Mouse (Mus musculus) forebrain, embryonic 11.5 days (tissue): ENCODE data around the gene Eif4e1b. TPM values are rescaled to one million over a fixed set of nuclear protein-coding genes. Genes with fewer than 3 reads are reported as not detected.

Experiments
- ATAC-seq: fragments of 200-750 bp; cut with Nextera tagmentation; replicated peaks from 2 replicates; pipeline ENCODE4 v1.8.0; 2017; ENCODE audit warnings: moderate TSS enrichment; ENCODE audit not compliant: low FRiP score
- DNase-seq: peaks from one replicate; pipeline ENCODE4 v3.0.0-alpha.2; 2017; ENCODE audit warnings: low spot score
- H3K27ac ChIP-seq: fragments of 300-500 bp; sonication (generic); 2 replicates; pipeline ENCODE4 v1.5.1; 2014; ENCODE audit warnings: low read depth, low read length
- H3K27me3 ChIP-seq: fragments of 300-500 bp; sonication (generic); 2 replicates; pipeline ENCODE4 v1.6.1; 2014; ENCODE audit warnings: mild to moderate bottlenecking, low read length, mixed read lengths; ENCODE audit not compliant: control insufficient read depth, insufficient read depth
- H3K36me3 ChIP-seq: fragments of 300-500 bp; sonication (generic); 2 replicates; pipeline ENCODE4 v1.6.1; 2014; ENCODE audit warnings: mild to moderate bottlenecking, low read length, moderate library complexity, mixed read lengths; ENCODE audit not compliant: control insufficient read depth, insufficient read depth
- H3K4me1 ChIP-seq: fragments of 300-500 bp; sonication (generic); replicated peaks from 2 replicates; pipeline ENCODE4 v1.6.1; 2014; ENCODE audit warnings: low read length, mixed read lengths; ENCODE audit not compliant: control insufficient read depth, insufficient read depth
- H3K4me2 ChIP-seq: fragments of 300-500 bp; sonication (generic); 2 replicates; pipeline ENCODE4 v1.6.1; 2014; ENCODE audit warnings: low read depth, mild to moderate bottlenecking, low read length, moderate library complexity, mixed read lengths; ENCODE audit not compliant: severe bottlenecking
- H3K4me3 ChIP-seq: fragments of 300-500 bp; sonication (generic); 2 replicates; pipeline ENCODE4 v1.5.1; 2014; ENCODE audit warnings: low read depth, low read length
- H3K9ac ChIP-seq: fragments of 300-500 bp; sonication (generic); 2 replicates; pipeline ENCODE4 v1.6.1; 2014; ENCODE audit warnings: low read length
- H3K9me3 ChIP-seq: fragments of 300-500 bp; sonication (generic); 2 replicates; pipeline ENCODE4 v1.6.1; 2016; ENCODE audit warnings: low read length, mixed read lengths; ENCODE audit not compliant: control insufficient read depth
- WGBS: fragments of 180-500 bp; shearing (Covaris S2); extraction: QIAGEN DNeasy Blood & Tissue Kit; methylation state at CpG from one replicate; pipeline ENCODE4 v1.1.7; 2014; 5-methylcytosine and 5-hydroxymethylcytosine counted together
- polyA plus RNA-seq: library from polyadenylated mRNA; unstranded; fragments of >200 nt; fragmentation: Nextera tagmentation; extraction: Ambion mirVana; gene quantifications from 2 replicates; pipeline ENCODE4 v1.2.1, GENCODE M21; 2014

The Eif4e1b gene
- polyA plus RNA-seq, 1 experiment from 2014 or later = not detected

- ATAC-seq (no peak), DNase-seq (no peak)
- H3K27ac ChIP-seq = no peak overlapping the region
- peaks cover 9% of the 10 kb centered on the region; the same call in 1 of the 2 replicates for H3K4me1 ChIP-seq
- no peak overlapping the region for H3K4me2 ChIP-seq
- H3K27me3 ChIP-seq = no peaks in the 10 kb centered on the region
- no peaks in the 10 kb centered on the region for H3K36me3 ChIP-seq
- no peak overlapping the region for H3K4me3 ChIP-seq
- no peak overlapping the region for H3K9ac ChIP-seq
- WGBS = 90% methylated on average over 2 of the region's 2 CpGs
- no peaks in the 10 kb centered on the region for H3K9me3 ChIP-seq
Measured at GRCm38 (mm10) chr13:54821931-54822330, 38.1 kb downstream of the Eif4e1b start.

- Histone ChIP-seq H3K4me1 (peaks cover 7% of the 10 kb centered on the region; the same call in 1 of the 2 replicates), H3K4me2 (peak overlapping the region; percentile 39), H3K36me3 (no peaks in the 10 kb centered on the region), H3K4me3 (no peak overlapping the region), H3K9ac (no peak overlapping the region), H3K27ac (no peak overlapping the region), H3K27me3 (no peaks in the 10 kb centered on the region), H3K9me3 (no peaks in the 10 kb centered on the region)
- 18% methylated on average over 25 of the region's 25 CpGs for WGBS
- no peak for ATAC-seq
- DNase-seq = no peak
Measured at GRCm38 (mm10) chr13:54824111-54824931, 40.5 kb downstream of the Eif4e1b start.

- DNase-seq (no peak), ATAC-seq (no peak)
- no peaks in the 10 kb centered on the region for H3K36me3 ChIP-seq
- H3K4me3 ChIP-seq = no peak overlapping the region
- no peak overlapping the region for H3K27ac ChIP-seq
- H3K9ac ChIP-seq = no peak overlapping the region
- H3K27me3 ChIP-seq = no peaks in the 10 kb centered on the region
- H3K4me1 ChIP-seq = peaks cover 10% of the 10 kb centered on the region; the same call in 1 of the 2 replicates
- H3K4me2 ChIP-seq = no peak overlapping the region
- whole genome bisulfite sequencing = 55% methylated on average over 7 of the region's 7 CpGs
- H3K9me3 ChIP-seq = no peaks in the 10 kb centered on the region
Measured at GRCm38 (mm10) chr13:54827992-54828391, 44.2 kb downstream of the Eif4e1b start.

GRCm38 (mm10) chr13:54828508-54828907, 44.7 kb downstream of the Eif4e1b start:
- DNase-seq (no peak), ATAC-seq (no peak)
- peaks cover 10% of the 10 kb centered on the region; the same call in 1 of the 2 replicates for H3K4me1 ChIP-seq
- H3K27ac ChIP-seq = no peak overlapping the region
- H3K4me2 ChIP-seq = no peak overlapping the region
- H3K4me3 ChIP-seq = no peak overlapping the region
- no peaks in the 10 kb centered on the region for H3K27me3 ChIP-seq
- no peak overlapping the region for H3K9ac ChIP-seq
- no peaks in the 10 kb centered on the region for H3K36me3 ChIP-seq
- 61% methylated on average over 6 of the region's 6 CpGs for WGBS
- no peaks in the 10 kb centered on the region for H3K9me3 ChIP-seq

- no peak for ATAC-seq
- Histone ChIP-seq H3K27ac (no peak overlapping the region), H3K4me3 (no peak overlapping the region), H3K36me3 (no peaks in the 10 kb centered on the region), H3K4me2 (peak overlapping the region; percentile 32; the same call in 1 of the 2 replicates), H3K27me3 (no peaks in the 10 kb centered on the region), H3K9me3 (no peaks in the 10 kb centered on the region), H3K4me1 (peaks cover 10% of the 10 kb centered on the region; the same call in 1 of the 2 replicates), H3K9ac (peak overlapping the region; percentile 27)
- WGBS = 5% methylated on average over 13 of the region's 13 CpGs
- no peak for DNase-seq
Measured at GRCm38 (mm10) chr13:54829450-54829849, 45.7 kb downstream of the Eif4e1b start.

DNA sequence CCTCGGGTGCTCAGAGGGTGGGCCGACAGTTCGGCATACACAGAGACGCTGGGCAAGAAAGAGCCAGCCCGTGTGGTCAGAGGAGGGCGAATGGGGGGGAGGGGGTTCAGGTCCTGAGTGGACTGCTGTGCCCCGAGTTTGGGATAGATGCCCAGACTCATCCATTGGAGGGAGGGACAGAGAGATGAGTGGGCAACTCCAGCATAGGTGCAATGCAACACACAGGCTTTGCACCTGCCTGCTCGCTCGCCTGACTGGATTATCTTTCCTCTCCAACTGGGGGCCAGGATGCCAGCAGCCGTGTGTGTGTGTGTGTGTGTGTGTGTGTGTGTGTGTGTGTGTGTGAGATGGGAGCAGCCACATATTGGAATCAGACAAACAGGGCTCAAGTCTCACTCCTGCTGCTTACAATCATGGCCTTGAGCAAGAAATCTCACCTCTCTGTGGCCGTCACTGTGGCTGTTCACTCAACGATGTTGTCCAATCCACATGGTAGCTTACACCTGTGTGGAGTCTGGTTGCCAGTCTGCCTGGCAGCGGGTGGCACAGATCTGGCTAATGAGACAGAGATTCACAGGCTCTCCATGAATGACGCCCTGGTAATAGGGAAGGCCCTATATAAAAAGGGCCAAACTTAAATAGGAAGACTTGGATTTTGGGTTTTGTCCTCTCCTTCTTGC, 52.7 kb downstream of the Eif4e1b start:
- Histone ChIP-seq H3K4me1 (peaks cover 2% of the 10 kb centered on the region; the same call in 1 of the 2 replicates), H3K9ac (no peak overlapping the region), H3K4me3 (no peak overlapping the region), H3K4me2 (no peak overlapping the region), H3K9me3 (no peaks in the 10 kb centered on the region), H3K27ac (no peak overlapping the region), H3K27me3 (no peaks in the 10 kb centered on the region), H3K36me3 (no peaks in the 10 kb centered on the region)
- DNase-seq (no peak), ATAC-seq (no peak)
- WGBS = 86% methylated on average over 14 of the region's 14 CpGs

DNA sequence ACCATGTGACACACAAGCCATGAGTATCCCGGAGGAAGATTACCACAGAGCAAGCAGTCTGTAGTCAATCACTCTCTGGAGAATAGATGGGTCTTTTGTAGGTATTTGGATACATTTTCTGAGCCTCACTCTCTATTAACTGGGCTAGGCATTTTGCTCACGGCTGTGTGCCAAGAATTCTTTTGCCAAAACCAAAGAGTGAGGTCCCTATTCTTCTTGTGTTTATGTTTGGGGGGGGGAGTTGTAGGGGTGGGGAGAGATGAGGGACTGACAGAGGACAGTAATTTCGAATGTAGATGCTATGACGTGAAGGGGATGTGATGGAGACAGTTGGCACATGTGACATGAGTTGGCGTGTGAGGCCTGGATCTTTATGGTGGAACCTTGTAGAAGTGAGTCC, 53.3 kb downstream of the Eif4e1b start:
- H3K4me3 ChIP-seq = no peak overlapping the region

DNA sequence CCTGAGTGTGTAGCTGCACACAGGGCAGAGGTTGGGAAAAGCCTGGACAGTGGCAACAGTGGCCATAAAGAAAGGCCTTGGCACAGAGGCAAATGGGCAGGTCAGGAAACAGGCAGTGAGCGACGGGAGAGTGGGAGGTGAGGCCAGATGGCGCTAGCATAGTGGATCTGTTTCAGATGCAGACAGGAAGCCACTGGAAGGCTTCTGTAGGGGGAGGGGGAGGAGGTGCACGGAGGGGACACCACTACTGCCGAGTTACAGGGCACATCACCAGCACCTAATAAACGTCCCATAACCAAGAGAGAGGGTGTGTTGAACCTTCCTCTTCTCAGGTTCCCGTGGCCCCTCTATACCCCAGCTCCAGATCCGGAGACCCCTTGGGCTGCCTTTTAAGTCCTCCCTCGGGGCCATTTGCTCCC, 53.7 kb downstream of the Eif4e1b start:
- no peaks in the 10 kb centered on the region for H3K36me3 ChIP-seq
- no peak for DNase-seq
- H3K4me3 ChIP-seq = no peak overlapping the region
- no peaks in the 10 kb centered on the region for H3K9me3 ChIP-seq
- H3K27me3 ChIP-seq = no peaks in the 10 kb centered on the region
- H3K9ac ChIP-seq = no peak overlapping the region
- no peak for ATAC-seq
- H3K4me1 ChIP-seq = peaks cover 2% of the 10 kb centered on the region; the same call in 1 of the 2 replicates
- no peak overlapping the region for H3K4me2 ChIP-seq
- 33% methylated on average over 9 of the region's 9 CpGs for WGBS
- H3K27ac ChIP-seq = no peak overlapping the region

More for the DNA sequence above, 53.3 kb downstream of the Eif4e1b start:
- H3K4me1 ChIP-seq = peaks cover 2% of the 10 kb centered on the region; the same call in 1 of the 2 replicates
- no peaks in the 10 kb centered on the region for H3K27me3 ChIP-seq
- no peak overlapping the region for H3K4me2 ChIP-seq
- DNase-seq (no peak), ATAC-seq (no peak)
- WGBS = 79% methylated on average over 5 of the region's 5 CpGs
- no peak overlapping the region for H3K9ac ChIP-seq
- no peaks in the 10 kb centered on the region for H3K9me3 ChIP-seq
- no peak overlapping the region for H3K27ac ChIP-seq
- H3K36me3 ChIP-seq = no peaks in the 10 kb centered on the region
